Mouse (Mus musculus): Measurements from ENCODE around the gene Man2a1. TPM values are rescaled to one million over a fixed set of nuclear protein-coding genes. Genes with fewer than 3 reads are reported as not detected.

Gene Man2a1
- total and polyA plus RNA-seq, 2 experiments from 2014 or later: 2.2 to 19.9 TPM

DNA sequence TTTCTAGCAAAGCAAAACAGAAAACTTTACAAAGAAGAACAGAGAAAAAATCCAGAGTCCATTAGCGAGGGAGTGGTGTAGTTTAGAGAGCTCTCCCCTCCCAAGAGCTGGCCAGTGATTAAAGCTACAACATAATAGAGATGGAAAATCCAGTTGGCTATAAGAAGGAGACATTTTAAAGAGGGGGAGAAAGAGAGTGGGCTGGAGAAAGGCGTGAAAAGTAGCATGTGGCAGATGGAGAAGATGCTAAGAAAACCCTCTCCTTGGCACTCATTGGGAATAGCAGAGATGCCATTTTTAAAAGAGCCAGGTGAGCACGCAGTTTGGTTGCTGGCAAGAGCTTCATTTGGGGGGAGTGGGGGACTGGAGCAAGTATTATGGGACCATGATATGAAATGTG lies 89.1 kb downstream of the Man2a1 start:
- no peak for DNase-seq
- Histone ChIP-seq H3K27me3 (ENCODE audit: insufficient read depth, low read length) (no peaks in the 10 kb centered on the region), H3K9me3 (ENCODE audit: low read length) (no peaks in the 10 kb centered on the region), H3K4me2 (ENCODE audit: low read depth) (no peak overlapping the region), H3K4me3 (ENCODE audit: low read depth, low read length) (no peak overlapping the region), H3K4me1 (ENCODE audit: insufficient read depth) (no peaks in the 10 kb centered on the region), H3K27ac (ENCODE audit: low read depth, low read length) (no peak overlapping the region), H3K36me3 (ENCODE audit: insufficient read depth) (no peaks in the 10 kb centered on the region), H3K9ac (no peak overlapping the region)
- no peak for TF ChIP-seq CTCF (IDR thresholded peaks at IDR 0.05; ENCODE audit: low read depth)
- WGBS: 91% methylated on average over 3 of the region's 3 CpGs
- no peak for ATAC-seq

- H3K27ac ChIP-seq (ENCODE audit: low read depth, low read length): no peak overlapping the region
- WGBS: 19% methylated on average over 10 of the region's 10 CpGs
- ATAC-seq (no peak; the same call in 1 of the 2 replicates), DNase-seq (no peak)
- no peak overlapping the region for H3K4me3 ChIP-seq (ENCODE audit: low read depth, low read length)
- no peaks in the 10 kb centered on the region for H3K4me1 ChIP-seq (ENCODE audit: insufficient read depth)
- H3K27me3 ChIP-seq (ENCODE audit: insufficient read depth, low read length): no peaks in the 10 kb centered on the region
- no peak overlapping the region for H3K4me2 ChIP-seq (ENCODE audit: low read depth)
- no peak for TF ChIP-seq CTCF (IDR thresholded peaks at IDR 0.05; ENCODE audit: low read depth)
- H3K9me3 ChIP-seq (ENCODE audit: low read length): no peaks in the 10 kb centered on the region
- H3K9ac ChIP-seq: no peak overlapping the region
- H3K36me3 ChIP-seq (ENCODE audit: insufficient read depth): no peaks in the 10 kb centered on the region
Observed at GRCm38 (mm10) chr17:64697277-64697831, 96.8 kb downstream of the Man2a1 start.

DNA sequence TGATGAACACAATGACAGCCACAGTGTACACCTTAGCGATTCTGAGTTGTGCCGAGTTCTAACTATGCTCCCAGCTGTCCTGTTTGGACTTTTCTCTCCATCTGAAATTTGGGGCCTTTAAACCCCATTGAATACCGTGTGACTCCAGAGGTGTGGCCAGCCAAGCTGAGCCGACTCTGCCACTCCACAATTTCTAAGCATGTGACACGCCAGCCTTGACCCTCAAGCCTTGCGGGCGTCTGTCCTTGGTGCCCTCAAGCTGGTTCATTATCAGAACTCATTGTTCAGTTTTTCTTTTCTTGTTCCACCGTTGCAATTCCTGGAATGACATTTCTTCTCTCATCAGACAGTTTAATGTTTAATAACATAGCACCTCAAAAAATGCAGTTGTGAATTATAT lies 98.0 kb downstream of the Man2a1 start:
- Histone ChIP-seq H3K36me3 (ENCODE audit: insufficient read depth) (no peaks in the 10 kb centered on the region), H3K27me3 (ENCODE audit: insufficient read depth, low read length) (no peaks in the 10 kb centered on the region), H3K9ac (no peak overlapping the region), H3K27ac (ENCODE audit: low read depth, low read length) (no peak overlapping the region), H3K4me3 (ENCODE audit: low read depth, low read length) (no peak overlapping the region), H3K4me1 (ENCODE audit: insufficient read depth) (no peaks in the 10 kb centered on the region), H3K4me2 (ENCODE audit: low read depth) (no peak overlapping the region), H3K9me3 (ENCODE audit: low read length) (no peaks in the 10 kb centered on the region)
- ATAC-seq: no peak
- no peak for TF ChIP-seq CTCF (IDR thresholded peaks at IDR 0.05; ENCODE audit: low read depth)
- DNase-seq: no peak
- WGBS: 77% methylated on average over 8 of the region's 8 CpGs

DNA sequence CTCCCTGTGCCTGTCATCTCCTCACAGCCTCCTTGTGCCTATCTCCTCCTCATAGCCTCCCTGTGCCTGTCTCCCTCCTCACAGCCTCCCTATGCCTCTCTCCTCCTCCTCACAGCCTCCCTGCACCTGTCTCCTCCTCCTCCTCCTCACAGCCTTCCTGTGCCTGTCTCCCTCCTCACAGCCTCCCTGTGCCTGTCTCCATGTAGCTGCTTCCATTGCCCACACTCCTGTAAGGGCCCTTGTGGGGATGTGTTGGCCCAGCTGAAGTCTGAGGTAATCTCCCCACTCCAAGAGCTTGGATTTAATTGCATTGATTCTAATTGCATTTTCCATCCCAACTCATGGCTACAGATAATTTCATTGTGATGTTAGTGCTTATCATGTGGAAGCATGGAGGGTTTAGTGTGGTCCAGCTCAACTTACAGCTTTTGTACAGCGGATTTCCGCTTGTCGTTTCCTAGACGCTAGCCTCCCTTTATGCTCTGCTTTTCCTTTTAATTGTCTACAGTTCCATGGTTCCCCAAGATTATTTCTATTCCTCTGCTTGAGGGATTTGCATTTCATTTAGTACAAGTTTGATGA lies 103.2 kb downstream of the Man2a1 start:
- DNase-seq: no peak
- Histone ChIP-seq H3K4me3 (ENCODE audit: low read depth, low read length) (no peak overlapping the region), H3K9me3 (ENCODE audit: low read length) (no peaks in the 10 kb centered on the region), H3K27me3 (ENCODE audit: insufficient read depth, low read length) (no peaks in the 10 kb centered on the region), H3K9ac (no peak overlapping the region), H3K27ac (ENCODE audit: low read depth, low read length) (no peak overlapping the region), H3K4me2 (ENCODE audit: low read depth) (no peak overlapping the region), H3K4me1 (ENCODE audit: insufficient read depth) (no peaks in the 10 kb centered on the region), H3K36me3 (ENCODE audit: insufficient read depth) (peaks cover 3% of the 10 kb centered on the region; the same call in 1 of the 2 replicates)
- TF ChIP-seq CTCF (IDR thresholded peaks at IDR 0.05; ENCODE audit: low read depth): no peak
- 42% methylated on average over 4 of the region's 4 CpGs for WGBS
- no peak for ATAC-seq

DNA sequence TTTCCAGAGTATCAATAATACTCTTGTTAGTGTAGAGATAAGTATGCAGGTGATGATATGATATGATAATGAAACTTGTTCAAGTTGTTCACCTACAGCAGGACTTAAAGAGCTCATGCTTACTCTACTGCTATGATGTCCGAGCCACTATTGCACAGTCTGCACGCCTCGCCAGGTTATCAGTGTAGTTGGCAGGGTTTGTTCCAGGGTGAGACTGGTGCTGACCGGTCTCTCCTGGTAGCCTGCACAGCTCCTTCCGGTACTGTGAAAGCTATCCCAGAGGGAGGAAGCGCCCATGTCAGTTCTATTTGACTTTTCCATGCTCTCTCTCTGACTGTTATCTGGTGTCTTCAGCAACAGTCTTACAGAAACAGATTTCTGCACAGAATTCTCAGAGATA lies 107.0 kb downstream of the Man2a1 start:
- ATAC-seq (no peak), DNase-seq (no peak)
- Histone ChIP-seq H3K36me3 (ENCODE audit: insufficient read depth) (peaks cover 3% of the 10 kb centered on the region; the same call in 1 of the 2 replicates), H3K9ac (no peak overlapping the region), H3K4me3 (ENCODE audit: low read depth, low read length) (no peak overlapping the region), H3K27me3 (ENCODE audit: insufficient read depth, low read length) (no peaks in the 10 kb centered on the region), H3K4me2 (ENCODE audit: low read depth) (no peak overlapping the region), H3K9me3 (ENCODE audit: low read length) (no peaks in the 10 kb centered on the region), H3K27ac (ENCODE audit: low read depth, low read length) (no peak overlapping the region), H3K4me1 (ENCODE audit: insufficient read depth) (no peaks in the 10 kb centered on the region)
- 91% methylated on average over 6 of the region's 6 CpGs for WGBS
- no peak for TF ChIP-seq CTCF (IDR thresholded peaks at IDR 0.05; ENCODE audit: low read depth)

DNA sequence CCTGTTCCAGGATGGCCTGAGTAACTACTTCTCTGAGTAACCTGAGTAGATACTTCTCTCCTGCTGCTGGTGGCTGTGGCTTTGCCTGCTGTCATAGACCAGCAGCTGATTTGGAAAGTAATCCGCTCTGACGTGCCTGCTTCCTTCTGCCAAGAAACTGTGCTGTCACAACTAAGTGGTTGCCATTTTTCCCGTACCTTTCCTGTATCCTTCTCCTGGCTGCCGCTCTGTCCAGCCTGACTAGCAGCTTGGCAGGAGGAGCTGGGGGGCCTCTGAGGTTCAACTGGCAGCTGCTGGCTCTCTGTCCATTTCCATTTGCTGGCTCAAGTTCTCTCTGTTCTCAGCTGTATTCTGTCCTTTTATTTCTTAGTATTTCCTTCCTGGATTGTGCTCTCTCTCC lies 115.8 kb downstream of the Man2a1 start:
- peak; percentile 66 for DNase-seq
- ATAC-seq: peak; percentile 53
- no peaks in the 10 kb centered on the region for H3K9me3 ChIP-seq (ENCODE audit: low read length)
- H3K36me3 ChIP-seq (ENCODE audit: insufficient read depth): 0 out of 2 replicates have a peak, but pooled peaks cover 3% of the 10 kb centered on the region
- H3K9ac ChIP-seq: no peak overlapping the region
- H3K4me2 ChIP-seq (ENCODE audit: low read depth): no peak overlapping the region
- 0 out of 2 replicates have a peak, but pooled peaks cover 3% of the 10 kb centered on the region for H3K4me1 ChIP-seq (ENCODE audit: insufficient read depth)
- no peak overlapping the region for H3K27ac ChIP-seq (ENCODE audit: low read depth, low read length)
- H3K27me3 ChIP-seq (ENCODE audit: insufficient read depth, low read length): no peaks in the 10 kb centered on the region
- no peak overlapping the region for H3K4me3 ChIP-seq (ENCODE audit: low read depth, low read length)
- no peak for TF ChIP-seq CTCF (IDR thresholded peaks at IDR 0.05; ENCODE audit: low read depth)
- 27% methylated on average over 4 of the region's 4 CpGs for WGBS

DNA sequence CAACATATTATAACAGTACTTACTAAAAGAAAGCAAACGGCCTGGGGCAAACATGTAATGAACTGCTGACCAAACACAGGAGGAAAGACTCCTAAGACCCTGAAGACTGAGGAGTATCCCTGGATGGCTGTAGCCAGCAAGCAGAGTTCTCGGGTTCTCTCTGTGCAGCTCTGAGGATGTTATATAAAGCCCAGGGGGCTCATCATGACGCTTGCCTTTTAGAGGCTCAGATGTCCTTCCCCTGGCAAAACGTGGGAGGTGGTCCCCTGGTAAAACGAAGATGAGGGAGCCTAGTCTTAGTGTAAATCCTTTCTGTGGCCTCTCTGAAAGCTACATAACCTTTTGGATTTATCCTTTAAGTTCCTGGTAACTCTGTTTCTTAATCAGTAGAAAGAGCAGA lies 119.2 kb downstream of the Man2a1 start:
- H3K9me3 ChIP-seq (ENCODE audit: low read length): no peaks in the 10 kb centered on the region
- H3K27me3 ChIP-seq (ENCODE audit: insufficient read depth, low read length): no peaks in the 10 kb centered on the region
- no peak overlapping the region for H3K4me3 ChIP-seq (ENCODE audit: low read depth, low read length)
- H3K9ac ChIP-seq: no peak overlapping the region
- no peak for DNase-seq
- 0 out of 2 replicates have a peak, but pooled peaks cover 3% of the 10 kb centered on the region for H3K4me1 ChIP-seq (ENCODE audit: insufficient read depth)
- no peak for TF ChIP-seq CTCF (IDR thresholded peaks at IDR 0.05; ENCODE audit: low read depth)
- no peak for ATAC-seq
- no peak overlapping the region for H3K4me2 ChIP-seq (ENCODE audit: low read depth)
- WGBS: 83% methylated on average over 5 of the region's 5 CpGs
- no peak overlapping the region for H3K27ac ChIP-seq (ENCODE audit: low read depth, low read length)
- H3K36me3 ChIP-seq (ENCODE audit: insufficient read depth): 0 out of 2 replicates have a peak, but pooled peaks cover 3% of the 10 kb centered on the region

Measured in forebrain, postnatal 0 days (tissue).